23 mouse cellular contexts compared by ENCODE assay signal in genomic region chr16:45699301-45699700, GRCm38 (mm10). TPM values are rescaled to one million over a fixed set of nuclear protein-coding genes. Genes with fewer than 3 reads are reported as not detected.
DNase-seq lines count a peak whose midpoint lies in the region; ATAC-seq lines count a peak whose summit lies in the region.
"Had no signal": no experiment of that assay in that cellular context is flagged by ENCODE, and none has a peak within 500 bp of the region (broad histone marks: within the 10 kb centered on the region; RNA-seq: fewer than 3 reads in every experiment).

No protein-coding gene starts in this region.

- peak; percentile 91 for ATAC-seq in frontal cortex, adult (ENCODE audit: low TSS enrichment)
- ATAC-seq: activated CD4-positive, CD25-positive, alpha-beta regulatory T cell, adult 4 months; CD4-positive, CD25-positive, alpha-beta regulatory T cell, adult 4 months; Patski had no signal

- DNase-seq in frontal cortex, postnatal 10 days (ENCODE audit: low spot score in 2 of 2), result no peak
- DNase-seq in right cerebral cortex, adult 18-20 months, result peak; percentile 18
- no peak for DNase-seq in right cerebral cortex, postnatal 10 days (ENCODE audit: low spot score in 2 of 2)
- DNase-seq in brain, adult 2 months (ENCODE audit: low read depth, low spot score), result peak; percentile 73
- no peak for DNase-seq in gastrocnemius, postnatal 10 days
- DNase-seq: adrenal gland, adult 2 months; adrenal gland, adult 8-10 months; adrenal gland, postnatal 10 days; adrenal gland, postnatal 14 days; adrenal gland, postnatal 25 days; adrenal gland, postnatal 36 days; B cell, adult 2 months; cerebellum, adult 11 months; cerebellum, adult 11-12 months; cerebellum, adult 18-20 months; cerebellum, adult 2 months had no signal

RNA-seq across cellular contexts. Expression of gene Tmprss7, which starts 5.8 kb away (rescaled TPM):
- not detected for total RNA-seq in gastrocnemius, postnatal 10 days (2021)
- total RNA-seq: CH12.LX had no signal

RNA-seq across cellular contexts. Expression of gene Tagln3, which starts 25.1 kb away (rescaled TPM):
- under 1 TPM; 0.70 to 0.90 TPM for total RNA-seq in gastrocnemius, postnatal 10 days (2021)
- total RNA-seq: G1E, MEL had no signal

RNA-seq across cellular contexts. Expression of gene Abhd10, which starts 43.5 kb away (rescaled TPM):
- total RNA-seq in gastrocnemius, postnatal 10 days (2021), result 10 to 100 TPM; 10.3 to 10.7 TPM

RNA-seq across cellular contexts. Expression of gene BC016579, which starts 45.4 kb away (rescaled TPM):
- not detected for total RNA-seq in gastrocnemius, postnatal 10 days (2021)
- total RNA-seq: adrenal gland, postnatal 14 days; CH12.LX; MEL had no signal

Comparison
In these comparisons a context has a peak if more than half of its experiments do, and no peak if none do; other contexts are left out.
1. DNase-seq: peak in right cerebral cortex, adult 18-20 months (single experiment) and brain, adult 2 months (single experiment); none in frontal cortex, postnatal 10 days (0 of 2), right cerebral cortex, postnatal 10 days (0 of 2) and gastrocnemius, postnatal 10 days (single experiment).